Mouse (Mus musculus) kidney, adult 11 months (tissue): ENCODE measurements around the gene Iqub.

Experiments
- DNase-seq: peaks from one replicate; pipeline ENCODE4 v3.0.0; 2022

Gene Iqub

DNA sequence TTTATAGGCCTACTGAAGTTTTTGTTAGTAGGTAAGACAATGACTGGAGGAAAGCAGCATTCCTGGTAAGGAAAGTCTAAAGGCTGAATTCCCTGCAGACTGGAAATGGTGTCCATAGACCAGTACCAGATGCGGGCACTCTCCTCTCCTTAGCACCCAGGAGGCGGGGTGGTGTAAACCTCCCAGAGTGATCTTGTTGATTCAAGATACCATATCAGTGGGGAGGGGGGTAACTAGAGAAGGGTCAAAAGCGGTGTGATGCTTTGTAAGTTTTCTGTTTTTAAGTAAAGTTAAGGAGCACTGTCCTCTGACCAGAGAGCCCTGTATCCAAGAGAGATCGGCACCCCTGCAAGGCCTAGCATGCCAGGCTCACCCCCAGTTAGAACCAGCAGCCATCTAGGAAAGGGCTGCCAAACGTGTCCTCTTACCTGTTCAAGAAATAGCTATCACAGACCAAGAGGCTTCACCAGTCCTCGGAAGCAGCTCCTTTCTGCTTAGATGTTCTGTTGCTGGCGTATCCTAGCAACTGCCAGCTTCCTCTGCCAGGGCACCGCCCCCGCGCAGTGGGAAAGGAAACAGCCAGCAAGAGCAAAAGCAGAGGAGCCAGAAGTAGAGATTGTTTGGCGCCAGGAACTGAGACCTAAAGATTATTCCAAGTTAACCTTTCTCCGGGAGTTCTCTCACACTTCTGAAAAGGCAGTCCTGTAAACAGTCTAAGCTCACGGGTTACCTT is at the start of gene Iqub:
Gene Iqub, minus strand, starts transcription at position 516 of the 733 bp plus-strand sequence.
- DNase-seq: peak; percentile 14

DNA sequence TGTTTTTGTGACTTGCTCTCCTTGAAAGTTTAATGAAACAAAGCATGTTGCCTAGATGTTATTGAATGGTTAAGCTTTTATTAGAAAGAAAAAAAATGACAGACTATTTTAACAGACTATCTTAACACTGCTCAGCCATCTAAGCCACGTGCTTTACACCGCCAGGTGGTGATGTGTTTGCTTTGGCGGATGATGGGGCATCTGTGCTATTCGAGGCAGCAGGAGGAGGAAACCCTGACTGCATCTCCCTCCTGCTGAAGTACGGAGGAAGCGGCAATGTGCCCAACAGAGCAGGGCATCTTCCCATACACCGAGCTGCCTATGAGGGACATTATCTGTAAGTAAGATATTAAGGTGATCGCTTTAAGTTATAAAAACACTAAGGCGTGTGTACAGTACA is 49.2 kb upstream of the Iqub start:
- DNase-seq: no peak

- no peak for DNase-seq
Measured at GRCm38 (mm10) chr6:24555488-24555887, 40.6 kb upstream of the Iqub start.

GRCm38 (mm10) chr6:24554427-24555086 is 39.7 kb upstream of the Iqub start:
- no peak for DNase-seq

- DNase-seq: no peak
Measured at GRCm38 (mm10) chr6:24552046-24552445, 37.2 kb upstream of the Iqub start.

DNA sequence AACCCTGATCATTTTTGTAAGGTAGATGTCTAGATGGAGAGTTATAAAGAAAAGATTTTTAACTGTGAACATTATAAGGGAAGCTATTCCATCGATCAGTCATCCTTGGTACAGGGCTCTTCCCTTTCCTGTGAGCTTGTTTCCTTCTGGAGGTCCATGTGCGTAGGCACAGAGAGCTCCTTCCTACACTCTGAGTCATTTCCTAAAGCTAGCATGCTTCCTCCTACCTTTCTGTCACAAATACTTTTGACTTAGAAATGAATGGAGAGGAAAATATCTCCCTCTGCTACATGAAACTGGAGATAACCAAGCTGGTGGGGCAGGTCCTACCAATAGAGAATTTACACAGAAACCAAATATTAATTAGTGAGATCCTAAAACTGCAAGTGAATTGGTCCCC is 34.9 kb upstream of the Iqub start:
- no peak for DNase-seq

DNA sequence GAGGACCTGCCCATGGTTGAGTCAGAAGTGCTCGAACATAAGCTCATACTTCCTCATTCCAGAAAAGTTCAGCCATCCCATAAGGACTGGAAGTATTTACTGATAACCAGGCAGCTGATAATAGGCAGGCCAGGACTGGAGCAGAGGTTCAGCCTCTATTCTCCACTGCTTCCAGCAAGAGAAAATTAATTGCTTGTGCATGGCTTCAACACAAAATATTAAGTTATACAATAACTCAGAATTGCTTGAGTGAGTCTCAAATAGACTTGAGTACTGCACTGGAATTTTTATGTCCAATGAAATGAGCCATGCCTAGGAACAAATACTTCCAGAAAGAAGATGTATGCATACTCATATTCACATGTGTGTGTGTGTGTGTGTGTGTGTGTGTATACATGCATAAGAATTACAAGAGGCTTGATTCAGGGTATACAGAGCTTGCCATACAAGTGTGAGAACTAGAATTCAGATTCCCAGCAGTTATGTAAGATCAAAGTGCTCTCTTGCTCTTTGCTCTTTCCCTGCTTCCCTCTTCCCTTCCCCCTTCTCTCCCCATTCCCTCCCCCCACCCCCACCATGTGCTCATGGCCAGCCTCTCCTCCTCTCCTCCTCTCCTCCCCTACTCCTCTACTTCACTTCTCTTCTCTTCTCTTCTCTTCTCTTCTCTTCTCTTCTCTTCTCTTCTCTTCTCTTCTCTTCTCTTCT is 32.0 kb upstream of the Iqub start:
- DNase-seq: peak; percentile 61

GRCm38 (mm10) chr6:24543119-24543591 is 28.3 kb upstream of the Iqub start:
- DNase-seq: peak; percentile 14

GRCm38 (mm10) chr6:24542393-24542792 is 27.5 kb upstream of the Iqub start:
- no peak for DNase-seq

- DNase-seq: no peak
Measured at GRCm38 (mm10) chr6:24540106-24540505, 25.2 kb upstream of the Iqub start.

- no peak for DNase-seq
Measured at GRCm38 (mm10) chr6:24538435-24538834, 23.6 kb upstream of the Iqub start.

DNA sequence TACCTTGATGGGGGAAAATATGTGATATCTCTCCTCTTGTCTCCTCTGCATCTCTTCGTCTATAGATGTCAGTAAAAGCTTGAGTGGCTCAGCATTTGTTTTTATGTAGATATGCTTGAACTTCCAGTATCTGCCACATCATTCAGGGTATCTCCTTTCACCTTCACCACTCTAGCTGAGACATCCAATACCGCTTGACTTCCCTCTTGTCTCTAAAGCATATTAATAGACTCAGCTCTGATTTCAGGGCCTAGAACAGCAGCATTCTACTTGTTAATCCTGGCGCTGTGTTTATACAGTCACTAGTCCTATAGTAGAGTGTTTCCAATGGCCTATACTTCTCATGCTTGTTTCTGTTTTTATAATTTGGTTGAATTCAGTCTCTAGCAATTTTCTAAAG is 17.9 kb upstream of the Iqub start:
- no peak for DNase-seq

DNA sequence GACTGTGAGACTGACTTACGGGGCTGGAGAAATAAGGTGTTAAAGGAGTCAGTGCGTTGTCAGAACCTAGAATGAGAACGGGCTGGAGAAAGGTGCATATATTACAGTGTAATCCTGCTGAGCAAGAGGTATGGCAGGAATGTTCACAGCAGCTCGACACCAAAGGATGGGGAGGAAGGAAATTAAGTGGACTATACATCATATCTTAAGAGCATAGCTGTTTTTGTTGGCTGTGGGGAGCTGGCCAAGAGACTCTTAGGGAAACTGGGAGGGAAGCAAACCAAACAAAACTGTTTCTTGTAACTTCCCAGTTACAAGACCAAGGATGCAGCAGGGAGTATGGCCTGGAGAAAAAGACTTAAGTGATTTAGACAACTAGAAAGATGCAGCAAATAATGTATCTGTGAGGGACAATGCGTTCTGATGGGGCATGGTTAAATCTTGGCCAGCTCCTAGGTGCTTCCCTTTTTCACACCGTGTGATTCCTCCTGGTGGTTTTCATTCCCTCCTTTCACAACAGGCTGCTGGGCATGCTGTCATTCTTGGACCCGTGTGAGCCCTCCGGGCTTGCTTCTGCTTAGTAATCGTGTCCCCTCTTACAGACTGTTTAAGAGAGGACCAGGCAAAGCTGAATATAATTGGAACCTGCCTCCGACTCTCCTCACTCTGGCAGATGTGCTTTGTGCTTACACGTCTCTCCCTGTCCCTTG is 16.0 kb upstream of the Iqub start:
- DNase-seq: no peak

GRCm38 (mm10) chr6:24530166-24530565 is 15.3 kb upstream of the Iqub start:
- DNase-seq: peak; percentile 17

DNA sequence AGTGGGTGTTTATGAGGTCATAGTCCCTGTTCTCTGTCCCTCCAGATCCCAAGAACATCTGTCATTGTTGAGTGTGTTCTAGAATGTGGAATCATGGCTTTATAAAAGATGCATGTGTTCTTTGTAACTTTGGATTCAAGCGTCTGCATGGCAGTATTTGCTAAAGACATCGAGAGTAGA is 13.1 kb upstream of the Iqub start, which contains the start of gene Asb15:
Gene Asb15, plus strand, starts transcription at position 81 of the 180 bp plus-strand sequence.
- no peak for DNase-seq

- peak; percentile 97 for DNase-seq
Measured at GRCm38 (mm10) chr6:24527155-24528063, 12.5 kb upstream of the Iqub start, which contains the start of gene Ndufa5. Ndufa5 (minus strand) TSS chr6:24528013.

- DNase-seq: no peak
Measured at GRCm38 (mm10) chr6:24525705-24526104, 10.8 kb upstream of the Iqub start.

DNA sequence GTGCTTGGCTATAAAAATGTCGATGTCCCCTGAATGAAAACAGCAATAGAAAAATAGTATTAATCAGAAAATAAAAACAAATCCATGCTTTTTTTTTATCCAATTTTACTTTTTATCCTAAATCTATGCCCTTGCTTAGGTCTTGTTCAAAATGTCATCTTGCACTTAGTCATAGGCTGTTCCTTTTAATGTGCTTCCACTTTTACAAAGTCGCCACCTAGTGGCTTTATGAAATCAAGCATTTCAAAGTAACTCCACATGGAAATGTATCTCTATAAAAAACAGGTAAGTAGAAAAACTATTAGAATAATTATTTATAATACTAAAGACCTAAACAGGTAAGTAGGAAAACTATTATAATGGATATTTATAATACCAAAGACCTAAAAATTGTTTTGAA is 1.3 kb upstream of the Iqub start:
- DNase-seq: no peak

GRCm38 (mm10) chr6:24504141-24504540 is 10.7 kb downstream of the Iqub start:
- DNase-seq: no peak

GRCm38 (mm10) chr6:24490341-24490740 is 24.5 kb downstream of the Iqub start:
- DNase-seq: no peak

- DNase-seq: no peak
Measured at GRCm38 (mm10) chr6:24486530-24486929, 28.3 kb downstream of the Iqub start.

DNA sequence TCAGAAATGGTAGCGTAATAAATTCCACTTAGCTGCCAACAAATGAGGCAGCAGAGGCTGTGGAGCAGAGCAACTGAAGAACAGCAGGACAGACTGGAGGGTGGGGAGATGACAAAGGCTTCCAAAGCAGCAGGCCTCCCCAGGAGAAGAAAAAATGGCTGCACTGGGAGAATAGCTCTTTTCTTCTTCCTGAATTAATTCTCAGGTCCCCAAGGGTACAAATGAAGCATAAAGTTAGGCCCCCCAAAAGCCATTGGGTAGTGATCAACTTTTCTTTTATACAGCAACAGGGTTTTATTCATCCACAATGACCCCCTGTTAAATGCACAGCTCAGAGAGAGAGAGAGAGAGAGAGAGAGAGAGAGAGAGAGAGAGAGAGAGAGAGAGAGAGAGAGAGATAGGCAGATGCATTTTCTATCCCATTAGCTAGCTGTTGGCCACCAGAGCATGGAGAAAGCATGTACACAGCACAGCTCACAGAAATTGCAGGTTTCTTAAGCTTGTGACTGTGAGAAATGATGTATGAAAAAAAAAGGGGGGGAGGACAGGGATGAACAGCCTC is 44.2 kb downstream of the Iqub start:
- DNase-seq: no peak
